Mouse (Mus musculus): Measurements from ENCODE around the gene Clic6.

GRCm38 (mm10) chr16:92555051-92555450 lies 69.5 kb downstream of the Clic6 start:
- TF ChIP-seq GATA1 (IDR thresholded peaks at IDR 0.05; ENCODE audit: low read length) (no peak), TAL1 (IDR thresholded peaks at IDR 0.05; ENCODE audit: low read length) (no peak)
